Mouse (Mus musculus): ENCODE results near the gene Kcnmb3. TPM values are rescaled to one million over a fixed set of nuclear protein-coding genes. Genes with fewer than 3 reads are reported as not detected.

Kcnmb3 gene
- not detected in 2 replicates for polyA plus RNA-seq (2014; fragmentation: Nextera tagmentation; extraction: Ambion mirVana)

- Histone ChIP-seq H3K27ac (ENCODE audit: low read depth, low read length) (no peak within 1 kb of the TSS), H3K9ac (ENCODE audit: low read length) (no peak within 1 kb of the TSS), H3K4me1 (ENCODE audit: control insufficient read depth, insufficient read depth, low read length) (no peaks in the 10 kb centered on the region), H3K4me3 (ENCODE audit: low read depth, low read length) (no peak within 1 kb of the TSS), H3K4me2 (ENCODE audit: low read depth) (no peak within 1 kb of the TSS), H3K9me3 (ENCODE audit: control insufficient read depth, low read length) (no peaks in the 10 kb centered on the region), H3K36me3 (ENCODE audit: control insufficient read depth, insufficient read depth, low read length) (no peaks in the 10 kb centered on the region), H3K27me3 (ENCODE audit: control insufficient read depth, insufficient read depth, low read length) (no peaks in the 10 kb centered on the region)
- WGBS: 82% methylated on average over 11 of the region's 11 CpGs
- DNase-seq (ENCODE audit: low spot score): no peak
- no peak for ATAC-seq (ENCODE audit: insufficient read depth, low FRiP score, low TSS enrichment)
Measured at GRCm38 (mm10) chr3:32492097-32493090, at the start of gene Kcnmb3. Gene Kcnmb3 (minus strand): TSS chr3:32492231.

- ATAC-seq (ENCODE audit: insufficient read depth, low FRiP score, low TSS enrichment) (no peak), DNase-seq (ENCODE audit: low spot score) (no peak)
- WGBS: 95% methylated on average over 5 of the region's 5 CpGs
- Histone ChIP-seq H3K27ac (ENCODE audit: low read depth, low read length) (no peak overlapping the region), H3K36me3 (ENCODE audit: control insufficient read depth, insufficient read depth, low read length) (no peaks in the 10 kb centered on the region), H3K4me3 (ENCODE audit: low read depth, low read length) (no peak overlapping the region), H3K9ac (ENCODE audit: low read length) (no peak overlapping the region), H3K4me1 (ENCODE audit: control insufficient read depth, insufficient read depth, low read length) (no peaks in the 10 kb centered on the region; the same call in 1 of the 2 replicates), H3K4me2 (ENCODE audit: low read depth) (no peak overlapping the region), H3K27me3 (ENCODE audit: control insufficient read depth, insufficient read depth, low read length) (no peaks in the 10 kb centered on the region), H3K9me3 (ENCODE audit: control insufficient read depth, low read length) (no peaks in the 10 kb centered on the region)
Measured at GRCm38 (mm10) chr3:32538091-32538490, 46.1 kb upstream of the Kcnmb3 start.

- H3K9me3 ChIP-seq (ENCODE audit: control insufficient read depth, low read length): no peaks in the 10 kb centered on the region
- no peaks in the 10 kb centered on the region; the same call in none of the 2 replicates for H3K4me1 ChIP-seq (ENCODE audit: control insufficient read depth, insufficient read depth, low read length)
- ATAC-seq (ENCODE audit: insufficient read depth, low FRiP score, low TSS enrichment) (no peak), DNase-seq (ENCODE audit: low spot score) (no peak)
- H3K4me3 ChIP-seq (ENCODE audit: low read depth, low read length): no peak overlapping the region
- H3K27ac ChIP-seq (ENCODE audit: low read depth, low read length): no peak overlapping the region
- no peaks in the 10 kb centered on the region for H3K36me3 ChIP-seq (ENCODE audit: control insufficient read depth, insufficient read depth, low read length)
- 52% methylated on average over 1 of the region's 1 CpGs for WGBS
- H3K27me3 ChIP-seq (ENCODE audit: control insufficient read depth, insufficient read depth, low read length): no peaks in the 10 kb centered on the region
- no peak overlapping the region for H3K4me2 ChIP-seq (ENCODE audit: low read depth)
- H3K9ac ChIP-seq (ENCODE audit: low read length): no peak overlapping the region
Measured at GRCm38 (mm10) chr3:32537556-32537955, 45.5 kb upstream of the Kcnmb3 start.

- H3K27me3 ChIP-seq (ENCODE audit: control insufficient read depth, insufficient read depth, low read length): no peaks in the 10 kb centered on the region
- DNase-seq (ENCODE audit: low spot score) (no peak), ATAC-seq (ENCODE audit: insufficient read depth, low FRiP score, low TSS enrichment) (no peak)
- no peak overlapping the region for H3K4me3 ChIP-seq (ENCODE audit: low read depth, low read length)
- H3K4me2 ChIP-seq (ENCODE audit: low read depth): no peak overlapping the region
- no peaks in the 10 kb centered on the region; the same call in none of the 2 replicates for H3K4me1 ChIP-seq (ENCODE audit: control insufficient read depth, insufficient read depth, low read length)
- no peaks in the 10 kb centered on the region for H3K36me3 ChIP-seq (ENCODE audit: control insufficient read depth, insufficient read depth, low read length)
- H3K9ac ChIP-seq (ENCODE audit: low read length): no peak overlapping the region
- no peak overlapping the region for H3K27ac ChIP-seq (ENCODE audit: low read depth, low read length)
- H3K9me3 ChIP-seq (ENCODE audit: control insufficient read depth, low read length): no peaks in the 10 kb centered on the region
- 82% methylated on average over 1 of the region's 1 CpGs for WGBS
Measured at GRCm38 (mm10) chr3:32535692-32536091, 43.7 kb upstream of the Kcnmb3 start.

GRCm38 (mm10) chr3:32530041-32530440 is 38.0 kb upstream of the Kcnmb3 start:
- H3K36me3 ChIP-seq (ENCODE audit: control insufficient read depth, insufficient read depth, low read length): no peaks in the 10 kb centered on the region
- H3K4me2 ChIP-seq (ENCODE audit: low read depth): peak overlapping the region; percentile 63
- ATAC-seq (ENCODE audit: insufficient read depth, low FRiP score, low TSS enrichment): no peak
- peak overlapping the region; percentile 83 for H3K4me3 ChIP-seq (ENCODE audit: low read depth, low read length)
- H3K27me3 ChIP-seq (ENCODE audit: control insufficient read depth, insufficient read depth, low read length): no peaks in the 10 kb centered on the region
- H3K9ac ChIP-seq (ENCODE audit: low read length): no peak overlapping the region; the same call in 1 of the 2 replicates
- H3K27ac ChIP-seq (ENCODE audit: low read depth, low read length): no peak overlapping the region
- no peaks in the 10 kb centered on the region; the same call in 1 of the 2 replicates for H3K4me1 ChIP-seq (ENCODE audit: control insufficient read depth, insufficient read depth, low read length)
- WGBS: 18% methylated on average over 5 of the region's 5 CpGs
- H3K9me3 ChIP-seq (ENCODE audit: control insufficient read depth, low read length): no peaks in the 10 kb centered on the region
- DNase-seq (ENCODE audit: low spot score): no peak

- Histone ChIP-seq H3K4me3 (ENCODE audit: low read depth, low read length) (peak within 1 kb of the TSS; percentile 83), H3K9ac (ENCODE audit: low read length) (peak within 1 kb of the TSS; percentile 72), H3K4me2 (ENCODE audit: low read depth) (peak within 1 kb of the TSS; percentile 63), H3K4me1 (ENCODE audit: control insufficient read depth, insufficient read depth, low read length) (no peaks in the 10 kb centered on the region; the same call in 1 of the 2 replicates), H3K27ac (ENCODE audit: low read depth, low read length) (peak within 1 kb of the TSS; percentile 49; the same call in 1 of the 2 replicates), H3K27me3 (ENCODE audit: control insufficient read depth, insufficient read depth, low read length) (no peaks in the 10 kb centered on the region), H3K9me3 (ENCODE audit: control insufficient read depth, low read length) (no peaks in the 10 kb centered on the region), H3K36me3 (ENCODE audit: control insufficient read depth, insufficient read depth, low read length) (no peaks in the 10 kb centered on the region)
- peak; percentile 100 for ATAC-seq (ENCODE audit: insufficient read depth, low FRiP score, low TSS enrichment)
- 0% methylated on average over 47 of the region's 47 CpGs for WGBS
- DNase-seq (ENCODE audit: low spot score): peak; percentile 92
Measured at GRCm38 (mm10) chr3:32529303-32529898, 37.4 kb upstream of the Kcnmb3 start, which contains the start of gene Mfn1. Gene Mfn1 (plus strand): TSS chr3:32529465.

GRCm38 (mm10) chr3:32527181-32527580 is 35.1 kb upstream of the Kcnmb3 start:
- Histone ChIP-seq H3K36me3 (ENCODE audit: control insufficient read depth, insufficient read depth, low read length) (no peaks in the 10 kb centered on the region; the same call in 1 of the 2 replicates), H3K9me3 (ENCODE audit: control insufficient read depth, low read length) (no peaks in the 10 kb centered on the region), H3K4me3 (ENCODE audit: low read depth, low read length) (no peak overlapping the region), H3K27me3 (ENCODE audit: control insufficient read depth, insufficient read depth, low read length) (no peaks in the 10 kb centered on the region), H3K4me1 (ENCODE audit: control insufficient read depth, insufficient read depth, low read length) (no peaks in the 10 kb centered on the region), H3K4me2 (ENCODE audit: low read depth) (no peak overlapping the region), H3K9ac (ENCODE audit: low read length) (no peak overlapping the region), H3K27ac (ENCODE audit: low read depth, low read length) (no peak overlapping the region)
- WGBS: 95% methylated on average over 4 of the region's 4 CpGs
- DNase-seq (ENCODE audit: low spot score) (no peak), ATAC-seq (ENCODE audit: insufficient read depth, low FRiP score, low TSS enrichment) (no peak)

- no peak overlapping the region for H3K4me3 ChIP-seq (ENCODE audit: low read depth, low read length)
- no peak overlapping the region for H3K27ac ChIP-seq (ENCODE audit: low read depth, low read length)
- ATAC-seq (ENCODE audit: insufficient read depth, low FRiP score, low TSS enrichment) (no peak), DNase-seq (ENCODE audit: low spot score) (no peak)
- H3K9me3 ChIP-seq (ENCODE audit: control insufficient read depth, low read length): no peaks in the 10 kb centered on the region
- peaks cover 7% of the 10 kb centered on the region; the same call in 1 of the 2 replicates for H3K4me1 ChIP-seq (ENCODE audit: control insufficient read depth, insufficient read depth, low read length)
- H3K27me3 ChIP-seq (ENCODE audit: control insufficient read depth, insufficient read depth, low read length): no peaks in the 10 kb centered on the region
- no peak overlapping the region for H3K4me2 ChIP-seq (ENCODE audit: low read depth)
- H3K36me3 ChIP-seq (ENCODE audit: control insufficient read depth, insufficient read depth, low read length): 0 out of 2 replicates have a peak, but pooled peaks cover 2% of the 10 kb centered on the region
- H3K9ac ChIP-seq (ENCODE audit: low read length): no peak overlapping the region
Measured at GRCm38 (mm10) chr3:32513528-32513927, 21.5 kb upstream of the Kcnmb3 start.

Data from neural tube, embryonic 11.5 days (tissue).